Mouse (Mus musculus) left cerebral cortex, postnatal 36 days (tissue): ENCODE data around the gene Traf7. TPM values are rescaled to one million over a fixed set of nuclear protein-coding genes. Genes with fewer than 3 reads are reported as not detected.

ENCODE experiments used
- DNase-seq, 2 experiments: peaks; one replicate each; pipeline ENCODE4 v3.0.0; 2021 to 2022; ENCODE audit warnings: low spot score in 2 of 2, mixed read lengths in 1 of 2
- intact Hi-C: fragments of 180-260 bp; cut with DNase I; formaldehyde crosslinking; loops from one replicate; pipeline ENCODE4 v1.15.1; 2025
- total RNA-seq, 2 experiments: library from RNA; stranded (reverse); gene quantifications; 2 replicates each; pipeline ENCODE4 v1.2.3; 2021

The Traf7 gene
- total RNA-seq, 2 experiments from 2014 or later: 69.6 to 95.6 TPM

DNA sequence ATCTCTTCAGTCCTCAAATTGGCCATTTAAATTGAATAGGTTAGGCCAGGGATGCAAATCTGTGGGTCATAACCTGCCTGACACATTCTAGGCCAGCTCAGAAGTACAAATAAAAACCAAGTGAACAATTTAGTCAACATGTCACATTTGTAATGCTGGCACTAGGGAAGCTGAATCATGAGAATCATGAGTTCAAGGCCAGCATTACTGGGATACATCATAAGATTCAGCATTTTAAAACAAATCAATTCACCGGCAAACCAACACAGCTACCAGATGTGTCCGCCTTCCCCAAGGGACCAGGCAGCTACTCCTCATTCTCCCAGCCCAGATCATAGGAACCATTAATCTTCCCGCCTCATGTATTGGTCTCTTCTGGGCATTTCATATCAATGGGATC lies 44.2 kb downstream of the Traf7 start:
- intact Hi-C loops: no loop called here
- no peak for DNase-seq

- DNase-seq: no peak
- intact Hi-C loops: no loop called here
Measured at GRCm38 (mm10) chr17:24481027-24481815, 46.5 kb downstream of the Traf7 start.

DNA sequence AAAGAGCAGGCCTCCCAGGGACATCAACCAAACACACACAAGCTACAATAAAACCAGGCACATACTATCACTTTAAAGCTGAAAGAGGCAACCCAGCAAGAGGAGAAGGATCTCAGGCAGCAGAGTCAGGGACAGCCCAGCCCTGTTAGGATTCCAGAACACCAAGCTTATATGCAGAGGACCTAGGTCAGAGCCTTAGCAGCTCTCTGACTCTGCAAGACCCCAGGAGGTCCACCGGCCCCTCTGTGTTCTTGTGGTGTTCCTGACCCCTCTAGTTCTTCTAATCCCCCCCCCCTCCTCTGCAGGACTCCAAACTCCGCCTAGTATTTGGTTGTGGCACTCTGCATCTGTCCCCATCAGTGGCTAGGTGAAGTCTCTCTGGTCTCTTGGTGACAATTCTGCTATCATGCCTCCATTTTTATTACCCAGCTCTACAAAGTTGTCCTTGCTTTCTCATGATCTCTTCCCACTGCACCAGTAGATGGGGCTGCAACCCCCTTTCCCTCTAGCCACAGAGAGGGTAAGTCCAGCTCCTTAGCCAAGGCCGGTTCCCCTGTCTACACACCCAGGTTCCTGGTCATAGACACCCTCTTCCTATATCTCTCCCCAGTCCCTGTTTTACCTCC lies 47.4 kb downstream of the Traf7 start:
- no peak for DNase-seq
- intact Hi-C loops: no loop called here

- intact Hi-C loops: loop anchor here (5.0 kb wide), 1 partner anchor 33 kb away; no protein-coding TSS in a partner anchor
- no peak for DNase-seq
Measured at GRCm38 (mm10) chr17:24479431-24479830, 48.3 kb downstream of the Traf7 start.

- DNase-seq: peak; percentile 98
- intact Hi-C loops: loop anchor here (5.0 kb wide), 1 partner anchor 33 kb away; no protein-coding TSS in a partner anchor
Measured at GRCm38 (mm10) chr17:24478663-24479380, 48.9 kb downstream of the Traf7 start, which contains the start of gene Mlst8. Mlst8 (minus strand) TSS chr17:24479078.

DNA sequence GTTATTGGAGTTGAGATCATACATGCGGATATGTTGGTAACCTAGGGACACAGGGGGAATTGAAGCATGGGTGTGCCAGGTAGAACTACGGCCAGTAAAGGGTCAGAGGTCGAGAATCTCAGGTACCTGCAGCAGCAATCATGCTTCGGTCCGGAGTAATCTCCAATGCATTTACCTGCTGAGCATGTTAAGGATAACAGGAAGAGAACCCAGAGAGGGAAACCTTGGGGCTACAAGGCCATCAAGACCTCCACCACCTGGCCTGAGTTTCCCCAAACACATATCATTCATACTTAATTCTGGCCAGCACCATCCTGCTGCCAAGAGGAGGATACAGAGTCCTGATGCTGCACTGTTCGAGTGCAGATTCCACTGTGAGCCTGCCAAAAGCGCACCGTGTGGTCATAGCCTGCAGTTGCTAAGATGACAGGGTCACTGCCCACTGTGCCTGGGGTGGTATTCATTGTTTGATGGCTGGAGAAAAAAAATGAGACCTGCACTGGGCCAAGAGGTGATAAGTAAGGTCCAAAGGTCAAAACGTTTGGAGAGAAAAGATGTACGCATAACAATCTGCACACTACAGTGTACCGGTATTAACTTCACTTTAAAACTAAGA lies 49.6 kb downstream of the Traf7 start:
- DNase-seq: no peak
- intact Hi-C loops: loop anchor here (5.0 kb wide), 1 partner anchor 34 kb away; no protein-coding TSS in a partner anchor

- DNase-seq: no peak
Measured at GRCm38 (mm10) chr17:24477053-24477984, 50.4 kb downstream of the Traf7 start.

DNA sequence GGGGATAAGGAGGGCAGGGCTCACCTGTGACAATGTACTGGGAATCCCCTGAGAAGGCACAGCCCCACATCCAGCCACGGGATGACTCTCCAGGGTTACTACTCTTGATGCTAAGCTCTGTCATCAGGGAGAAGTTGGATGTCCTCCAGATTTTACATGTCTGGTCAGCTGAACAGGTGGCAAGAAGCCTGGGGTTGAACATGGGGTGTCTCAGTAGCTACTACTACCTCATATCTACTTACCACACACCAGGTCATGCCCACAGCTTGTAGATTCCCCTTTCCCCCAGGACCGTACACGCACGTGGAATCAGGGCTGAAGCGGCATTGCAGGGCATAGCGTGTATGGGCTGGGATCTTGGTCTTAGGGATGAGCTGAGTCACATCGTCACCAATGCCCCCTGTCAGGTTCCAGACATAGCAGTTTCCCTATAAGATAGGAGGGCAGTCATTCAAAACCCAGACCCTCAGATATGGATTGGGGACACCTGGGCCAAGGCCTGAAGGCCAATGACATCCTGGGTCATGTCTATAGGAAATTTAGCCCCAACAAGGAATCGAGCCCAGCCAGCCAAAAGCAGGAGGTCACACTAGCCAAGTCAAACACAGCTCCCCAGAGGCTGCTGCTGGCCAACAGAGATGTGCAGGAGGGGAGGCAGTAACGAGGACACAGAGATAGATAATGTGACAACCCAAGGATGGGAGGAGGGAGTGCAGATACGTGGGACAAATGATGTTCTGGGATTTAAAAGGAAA lies 51.5 kb downstream of the Traf7 start:
- intact Hi-C loops: loop anchor here (5.0 kb wide), 1 partner anchor 36 kb away; no protein-coding TSS in a partner anchor

More at GRCm38 (mm10) chr17:24477053-24477984, 50.4 kb downstream of the Traf7 start:
- intact Hi-C loops: loop anchor here (5.0 kb wide), 1 partner anchor 35 kb away; no protein-coding TSS in a partner anchor

DNA sequence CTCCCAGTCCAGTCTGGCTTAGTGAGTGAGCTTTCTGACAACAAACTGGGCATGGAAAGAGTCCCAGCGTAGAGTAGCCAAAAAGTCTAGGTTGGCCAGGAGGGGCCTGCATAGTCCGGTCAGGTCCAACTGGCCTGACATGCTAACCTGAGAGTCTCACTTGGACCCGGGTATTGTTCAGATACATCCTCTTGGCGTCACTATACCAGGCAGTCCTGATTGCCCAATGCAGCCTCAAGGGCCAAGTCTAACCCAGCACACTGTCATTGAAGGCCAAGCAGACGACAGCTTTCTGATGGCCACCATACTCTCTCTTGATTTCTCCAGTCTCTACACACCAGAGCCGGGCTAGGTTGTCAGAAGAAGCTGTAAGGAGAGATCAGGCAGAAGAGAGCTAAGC lies 52.2 kb downstream of the Traf7 start:
- no peak for DNase-seq
- intact Hi-C loops: loop anchor here (5.0 kb wide), 1 partner anchor 37 kb away; no protein-coding TSS in a partner anchor

More for the DNA sequence above, 51.5 kb downstream of the Traf7 start:
- DNase-seq: no peak

GRCm38 (mm10) chr17:24474557-24474956 lies 53.2 kb downstream of the Traf7 start:
- DNase-seq: peak in 1 of 2 experiments; percentile 30
- intact Hi-C loops: no loop called here

DNA sequence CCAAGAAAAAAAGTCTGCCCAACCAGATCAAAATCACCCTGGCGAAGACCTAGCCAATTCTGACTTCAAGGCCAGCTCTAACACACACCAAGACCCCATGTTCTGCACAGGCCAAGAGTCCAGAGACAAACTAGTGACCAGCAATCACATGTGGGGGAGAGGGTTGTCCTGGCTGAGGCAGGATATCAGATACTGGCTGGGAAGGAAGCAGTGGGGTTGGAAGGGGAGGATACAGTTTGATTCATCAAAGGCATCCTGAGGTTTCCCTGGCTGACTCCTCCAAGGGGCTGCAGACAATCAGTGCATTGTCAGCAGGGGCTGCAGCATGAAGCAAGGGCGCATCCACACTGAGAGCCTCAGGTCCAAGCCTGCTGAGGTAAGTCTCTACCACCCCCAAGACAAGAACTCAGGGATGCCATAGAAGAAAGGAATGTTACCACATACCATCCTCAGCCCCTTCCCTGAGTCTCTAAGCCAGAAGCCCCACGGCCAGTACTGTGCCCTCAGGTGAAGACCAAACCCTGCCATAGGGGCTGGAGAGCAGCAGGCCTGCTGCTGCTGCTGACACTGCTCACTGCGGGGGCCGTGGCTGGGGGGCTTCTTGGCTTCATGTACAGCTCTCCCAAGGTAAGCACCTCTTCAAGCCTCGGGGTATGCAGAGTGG lies 54.0 kb downstream of the Traf7 start, which contains the start of gene Bricd5:
Gene Bricd5, plus strand, starts transcription at position 273 of the 664 bp plus-strand sequence.
- intact Hi-C loops: no loop called here
- no peak for DNase-seq

GRCm38 (mm10) chr17:24472512-24472911 lies 55.2 kb downstream of the Traf7 start:
- peak in 1 of 2 experiments; percentile 14 for DNase-seq
- intact Hi-C loops: no loop called here

- DNase-seq: peak; percentile 55 to 65
- intact Hi-C loops: no loop called here
Measured at GRCm38 (mm10) chr17:24470701-24471527, 56.8 kb downstream of the Traf7 start.

DNA sequence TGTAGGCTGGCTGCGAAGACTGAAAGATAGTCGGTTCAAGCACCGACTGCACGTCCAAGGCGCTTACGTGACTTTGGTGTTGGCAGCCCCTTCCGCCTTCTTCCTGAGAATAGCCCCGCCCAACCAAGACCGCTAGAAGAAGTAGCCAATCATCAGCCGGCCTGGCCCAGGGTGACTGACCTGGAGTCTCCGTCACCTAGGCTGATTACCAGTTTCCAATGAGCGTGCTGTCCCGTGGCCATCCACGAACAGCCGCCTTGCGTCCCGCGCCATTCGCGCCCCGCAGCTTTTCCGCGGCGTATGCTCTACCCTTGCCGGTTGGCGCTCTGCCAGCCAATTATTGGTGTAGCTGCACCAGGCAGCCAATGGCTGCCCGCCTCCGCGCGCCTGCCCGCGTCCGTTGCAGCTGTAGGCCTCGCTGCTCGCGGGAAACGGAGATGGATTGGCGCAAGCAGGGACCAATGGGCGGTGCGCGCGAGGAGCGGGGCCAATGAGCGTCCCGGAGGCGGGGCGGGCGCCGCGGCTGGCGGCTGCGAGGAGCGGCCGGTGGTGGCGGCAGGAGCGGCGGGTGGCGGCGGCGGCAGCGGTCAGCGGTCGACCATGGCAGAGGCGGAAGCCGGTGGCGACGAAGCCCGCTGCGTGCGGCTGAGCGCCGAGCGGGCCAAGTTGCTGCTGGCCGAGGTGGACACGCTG lies 57.7 kb downstream of the Traf7 start, which contains the start of the genes E4f1 and Pgp:
Gene E4f1, minus strand, starts transcription at position 404 of the 693 bp plus-strand sequence.
Gene Pgp, plus strand, starts transcription at position 483 of the 693 bp plus-strand sequence.
- peak; percentile 99 for DNase-seq
- intact Hi-C loops: no loop called here

DNA sequence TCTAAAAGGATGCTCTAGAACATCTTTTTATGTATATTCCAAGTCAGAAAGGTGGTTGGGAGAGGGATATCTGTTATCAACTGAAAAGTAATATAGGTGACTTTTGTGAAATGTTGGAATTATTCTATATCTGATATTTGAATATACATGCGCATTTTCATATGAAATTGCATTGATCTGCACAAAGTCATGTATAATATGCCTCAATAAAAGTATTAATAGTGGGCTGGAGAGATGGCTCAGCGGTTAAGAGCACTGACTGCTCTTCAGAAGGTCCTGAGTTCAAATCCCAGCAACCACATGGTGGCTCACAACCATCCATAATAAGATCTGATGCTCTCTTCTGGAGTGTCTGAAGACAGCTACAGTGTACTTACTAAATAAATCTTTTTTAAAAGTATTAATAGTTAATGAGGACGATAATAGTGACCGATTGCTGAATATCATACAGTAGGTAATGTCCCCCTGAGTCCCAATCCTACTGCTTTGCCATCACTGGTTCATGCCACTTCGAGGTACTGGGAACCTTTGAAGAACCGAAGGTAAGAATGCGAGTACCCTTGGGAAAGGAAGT lies 58.3 kb downstream of the Traf7 start:
- no peak for DNase-seq

More for the DNA sequence above, 58.3 kb downstream of the Traf7 start:
- intact Hi-C loops: no loop called here
